Mouse (Mus musculus): ENCODE results near the gene Ifnar1. TPM values are rescaled to one million over a fixed set of nuclear protein-coding genes. Genes with fewer than 3 reads are reported as not detected.

The Ifnar1 gene
- polyA plus RNA-seq, 1 experiment from 2014 or later = 56.0 TPM

- peak; percentile 92 for DNase-seq (ENCODE audit: low spot score)
- peak; percentile 93 for ATAC-seq (ENCODE audit: insufficient read depth, low FRiP score, low TSS enrichment)
- H3K27me3 ChIP-seq (ENCODE audit: control insufficient read depth, insufficient read depth, low read length) = no peaks in the 10 kb centered on the region
- H3K4me2 ChIP-seq (ENCODE audit: low read depth) = peak overlapping the region; percentile 92
- H3K9me3 ChIP-seq (ENCODE audit: control insufficient read depth, low read length) = no peaks in the 10 kb centered on the region
- peak overlapping the region; percentile 64 for H3K9ac ChIP-seq (ENCODE audit: low read length)
- H3K4me1 ChIP-seq (ENCODE audit: control insufficient read depth, insufficient read depth, low read length) = peaks cover 8% of the 10 kb centered on the region
- WGBS = 2% methylated on average over 44 of the region's 44 CpGs
- H3K36me3 ChIP-seq (ENCODE audit: control insufficient read depth, insufficient read depth, low read length) = 0 out of 2 replicates have a peak, but pooled peaks cover 2% of the 10 kb centered on the region
- peak overlapping the region; percentile 63; the same call in 1 of the 2 replicates for H3K27ac ChIP-seq (ENCODE audit: low read depth, low read length)
- H3K4me3 ChIP-seq (ENCODE audit: low read depth, low read length) = peak overlapping the region; percentile 55
Observed at GRCm38 (mm10) chr16:91464594-91465504, 20.2 kb upstream of the Ifnar1 start.

GRCm38 (mm10) chr16:91465505-91466240 is 19.4 kb upstream of the Ifnar1 start:
- peak overlapping the region; percentile 92 for H3K4me2 ChIP-seq (ENCODE audit: low read depth)
- H3K27ac ChIP-seq (ENCODE audit: low read depth, low read length) = no peak overlapping the region
- DNase-seq (ENCODE audit: low spot score) = no peak
- 0 out of 2 replicates have a peak, but pooled peaks cover 2% of the 10 kb centered on the region for H3K36me3 ChIP-seq (ENCODE audit: control insufficient read depth, insufficient read depth, low read length)
- peak overlapping the region; percentile 64 for H3K9ac ChIP-seq (ENCODE audit: low read length)
- no peak for ATAC-seq (ENCODE audit: insufficient read depth, low FRiP score, low TSS enrichment)
- peaks cover 8% of the 10 kb centered on the region for H3K4me1 ChIP-seq (ENCODE audit: control insufficient read depth, insufficient read depth, low read length)
- no peaks in the 10 kb centered on the region for H3K27me3 ChIP-seq (ENCODE audit: control insufficient read depth, insufficient read depth, low read length)
- no peaks in the 10 kb centered on the region for H3K9me3 ChIP-seq (ENCODE audit: control insufficient read depth, low read length)
- 50% methylated on average over 13 of the region's 13 CpGs for WGBS
- H3K4me3 ChIP-seq (ENCODE audit: low read depth, low read length) = peak overlapping the region; percentile 55

- Histone ChIP-seq H3K36me3 (ENCODE audit: control insufficient read depth, insufficient read depth, low read length) (0 out of 2 replicates have a peak, but pooled peaks cover 2% of the 10 kb centered on the region), H3K27ac (ENCODE audit: low read depth, low read length) (no peak overlapping the region), H3K27me3 (ENCODE audit: control insufficient read depth, insufficient read depth, low read length) (no peaks in the 10 kb centered on the region), H3K4me2 (ENCODE audit: low read depth) (no peak overlapping the region; the same call in 1 of the 2 replicates), H3K9me3 (ENCODE audit: control insufficient read depth, low read length) (no peaks in the 10 kb centered on the region), H3K9ac (ENCODE audit: low read length) (no peak overlapping the region), H3K4me1 (ENCODE audit: control insufficient read depth, insufficient read depth, low read length) (peaks cover 8% of the 10 kb centered on the region), H3K4me3 (ENCODE audit: low read depth, low read length) (no peak overlapping the region)
- ATAC-seq (ENCODE audit: insufficient read depth, low FRiP score, low TSS enrichment) (no peak), DNase-seq (ENCODE audit: low spot score) (peak; percentile 41)
- 53% methylated on average over 6 of the region's 6 CpGs for WGBS
Observed at GRCm38 (mm10) chr16:91466566-91466965, 18.5 kb upstream of the Ifnar1 start.

GRCm38 (mm10) chr16:91470470-91470869 is 14.6 kb upstream of the Ifnar1 start:
- H3K27me3 ChIP-seq (ENCODE audit: control insufficient read depth, insufficient read depth, low read length) = no peaks in the 10 kb centered on the region
- no peak overlapping the region for H3K4me2 ChIP-seq (ENCODE audit: low read depth)
- WGBS = 83% methylated on average over 3 of the region's 3 CpGs
- H3K9me3 ChIP-seq (ENCODE audit: control insufficient read depth, low read length) = no peaks in the 10 kb centered on the region
- no peak for ATAC-seq (ENCODE audit: insufficient read depth, low FRiP score, low TSS enrichment)
- DNase-seq (ENCODE audit: low spot score) = no peak
- no peak overlapping the region for H3K4me3 ChIP-seq (ENCODE audit: low read depth, low read length)
- H3K27ac ChIP-seq (ENCODE audit: low read depth, low read length) = no peak overlapping the region
- H3K36me3 ChIP-seq (ENCODE audit: control insufficient read depth, insufficient read depth, low read length) = 0 out of 2 replicates have a peak, but pooled peaks cover 2% of the 10 kb centered on the region
- no peak overlapping the region for H3K9ac ChIP-seq (ENCODE audit: low read length)
- H3K4me1 ChIP-seq (ENCODE audit: control insufficient read depth, insufficient read depth, low read length) = peaks cover 3% of the 10 kb centered on the region; the same call in 1 of the 2 replicates

GRCm38 (mm10) chr16:91471481-91471880 is 13.6 kb upstream of the Ifnar1 start:
- Histone ChIP-seq H3K27ac (ENCODE audit: low read depth, low read length) (no peak overlapping the region), H3K9ac (ENCODE audit: low read length) (no peak overlapping the region), H3K4me1 (ENCODE audit: control insufficient read depth, insufficient read depth, low read length) (no peaks in the 10 kb centered on the region), H3K9me3 (ENCODE audit: control insufficient read depth, low read length) (no peaks in the 10 kb centered on the region), H3K4me3 (ENCODE audit: low read depth, low read length) (no peak overlapping the region), H3K27me3 (ENCODE audit: control insufficient read depth, insufficient read depth, low read length) (no peaks in the 10 kb centered on the region), H3K36me3 (ENCODE audit: control insufficient read depth, insufficient read depth, low read length) (0 out of 2 replicates have a peak, but pooled peaks cover 2% of the 10 kb centered on the region), H3K4me2 (ENCODE audit: low read depth) (no peak overlapping the region)
- ATAC-seq (ENCODE audit: insufficient read depth, low FRiP score, low TSS enrichment) = no peak
- WGBS = 82% methylated on average over 6 of the region's 6 CpGs
- no peak for DNase-seq (ENCODE audit: low spot score)

- no peak overlapping the region for H3K27ac ChIP-seq (ENCODE audit: low read depth, low read length)
- no peaks in the 10 kb centered on the region for H3K27me3 ChIP-seq (ENCODE audit: control insufficient read depth, insufficient read depth, low read length)
- ATAC-seq (ENCODE audit: insufficient read depth, low FRiP score, low TSS enrichment) (no peak), DNase-seq (ENCODE audit: low spot score) (no peak)
- H3K4me1 ChIP-seq (ENCODE audit: control insufficient read depth, insufficient read depth, low read length) = no peaks in the 10 kb centered on the region
- 41% methylated on average over 7 of the region's 7 CpGs for WGBS
- no peaks in the 10 kb centered on the region for H3K9me3 ChIP-seq (ENCODE audit: control insufficient read depth, low read length)
- no peak overlapping the region for H3K4me3 ChIP-seq (ENCODE audit: low read depth, low read length)
- no peak overlapping the region for H3K4me2 ChIP-seq (ENCODE audit: low read depth)
- H3K36me3 ChIP-seq (ENCODE audit: control insufficient read depth, insufficient read depth, low read length) = no peaks in the 10 kb centered on the region
- no peak overlapping the region for H3K9ac ChIP-seq (ENCODE audit: low read length)
Observed at GRCm38 (mm10) chr16:91475753-91476152, 9.3 kb upstream of the Ifnar1 start.

GRCm38 (mm10) chr16:91478067-91478466 is 7.0 kb upstream of the Ifnar1 start:
- Histone ChIP-seq H3K36me3 (ENCODE audit: control insufficient read depth, insufficient read depth, low read length) (no peaks in the 10 kb centered on the region), H3K9ac (ENCODE audit: low read length) (no peak overlapping the region), H3K9me3 (ENCODE audit: control insufficient read depth, low read length) (no peaks in the 10 kb centered on the region), H3K4me2 (ENCODE audit: low read depth) (no peak overlapping the region), H3K27ac (ENCODE audit: low read depth, low read length) (no peak overlapping the region), H3K4me3 (ENCODE audit: low read depth, low read length) (no peak overlapping the region), H3K4me1 (ENCODE audit: control insufficient read depth, insufficient read depth, low read length) (no peaks in the 10 kb centered on the region), H3K27me3 (ENCODE audit: control insufficient read depth, insufficient read depth, low read length) (no peaks in the 10 kb centered on the region)
- 70% methylated on average over 1 of the region's 1 CpGs for WGBS
- ATAC-seq (ENCODE audit: insufficient read depth, low FRiP score, low TSS enrichment) (no peak), DNase-seq (ENCODE audit: low spot score) (no peak)

GRCm38 (mm10) chr16:91480517-91480916 is 4.5 kb upstream of the Ifnar1 start:
- DNase-seq (ENCODE audit: low spot score) (no peak), ATAC-seq (ENCODE audit: insufficient read depth, low FRiP score, low TSS enrichment) (no peak)
- Histone ChIP-seq H3K36me3 (ENCODE audit: control insufficient read depth, insufficient read depth, low read length) (no peaks in the 10 kb centered on the region), H3K4me3 (ENCODE audit: low read depth, low read length) (no peak overlapping the region), H3K9me3 (ENCODE audit: control insufficient read depth, low read length) (no peaks in the 10 kb centered on the region), H3K4me2 (ENCODE audit: low read depth) (no peak overlapping the region), H3K4me1 (ENCODE audit: control insufficient read depth, insufficient read depth, low read length) (no peaks in the 10 kb centered on the region), H3K27me3 (ENCODE audit: control insufficient read depth, insufficient read depth, low read length) (no peaks in the 10 kb centered on the region), H3K9ac (ENCODE audit: low read length) (no peak overlapping the region), H3K27ac (ENCODE audit: low read depth, low read length) (no peak overlapping the region)

Data from neural tube, embryonic 11.5 days (tissue).